Mouse (Mus musculus) ES-E14 (cell line): ENCODE measurements at regions not wholly inside any gene's neighbourhood (a gene's known extent, or its start where the extent isn't known, plus 50 kb on each side); places are given as distances from the start of the nearest gene placed in this dataset.

Experiments used
- DNase-seq: peaks from one replicate; pipeline ENCODE4 v3.0.0-alpha.2; 2013; ENCODE audit warnings: low read depth, low spot score
- H3K27ac ChIP-seq: 2 replicates; pipeline ENCODE4 v1.5.1; 2012; ENCODE audit warnings: low read depth, mild to moderate bottlenecking, low read length, moderate library complexity, mixed read lengths; ENCODE audit not compliant: poor library complexity, insufficient read depth, severe bottlenecking
- H3K36me3 ChIP-seq: 2 replicates; pipeline ENCODE4 v1.6.1; 2012; ENCODE audit warnings: mild to moderate bottlenecking, low read length, moderate library complexity, mixed read lengths; ENCODE audit not compliant: control insufficient read depth, poor library complexity, insufficient read depth, severe bottlenecking
- H3K4me1 ChIP-seq, 2 experiments: fragments of 150-350 bp in 1 of 2; sonication (generic) in 1 of 2; 2 replicates each; pipeline ENCODE4 v1.6.1; 2012; ENCODE audit warnings: low read length in 2 of 2, mild to moderate bottlenecking in 1 of 2, mixed read lengths in 1 of 2; ENCODE audit not compliant: control insufficient read depth in 2 of 2, insufficient read depth in 2 of 2, poor library complexity in 1 of 2
- H3K4me3 ChIP-seq, 2 experiments: fragments of 150-350 bp in 1 of 2; sonication (generic) in 1 of 2; 2 replicates each; pipeline ENCODE4 v1.5.1; 2012; ENCODE audit warnings: low read length in 2 of 2, low read depth in 1 of 2, mild to moderate bottlenecking in 1 of 2, mixed read lengths in 1 of 2; ENCODE audit not compliant: insufficient read depth in 1 of 2, poor library complexity in 1 of 2, severe bottlenecking in 1 of 2
- H3K9ac ChIP-seq: 2 replicates; pipeline ENCODE4 v1.6.1; 2012; ENCODE audit warnings: low read depth, mild to moderate bottlenecking, low read length, mixed read lengths; ENCODE audit not compliant: poor library complexity, insufficient read depth, severe bottlenecking
- H3K9me3 ChIP-seq: fragments of 150-350 bp; sonication (generic); 2 replicates; pipeline ENCODE4 v1.6.1; 2012; ENCODE audit warnings: low read depth, mild to moderate bottlenecking, low read length; ENCODE audit not compliant: control insufficient read depth, insufficient read depth
- CHD2 ChIP-seq: IDR thresholded peaks from 2 replicates; pipeline ENCODE4 v1.6.1; 2014; ENCODE audit warnings: mild to moderate bottlenecking, low read depth, low read length, inconsistent platforms
- HCFC1 ChIP-seq: IDR thresholded peaks from 2 replicates; pipeline ENCODE4 v1.6.1; 2012; ENCODE audit warnings: low read length, inconsistent platforms, borderline replicate concordance; ENCODE audit not compliant: insufficient read depth
- MAFK ChIP-seq: IDR thresholded peaks from 2 replicates; pipeline ENCODE4 v1.6.1; 2014; ENCODE audit warnings: mild to moderate bottlenecking, low read depth, low read length, inconsistent platforms; ENCODE audit not compliant: insufficient read depth
- ZC3H11A ChIP-seq: IDR thresholded peaks from 2 replicates; pipeline ENCODE4 v1.6.1; 2012; ENCODE audit warnings: low read depth, mild to moderate bottlenecking, inconsistent platforms, low read length, borderline replicate concordance
- ZNF384 ChIP-seq: IDR thresholded peaks from 2 replicates; pipeline ENCODE4 v1.6.1; 2012; ENCODE audit warnings: low read depth, low read length, inconsistent platforms
- in situ Hi-C, 2 experiments: fragments of 600-800 bp; cut with MboI; formaldehyde crosslinking; loops; one replicate each; pipeline ENCODE4 v1.15.1; 2025; ENCODE audit warnings: low sequenced_read_pairs in 2 of 2, inconsistent platforms in 1 of 2; ENCODE audit not compliant: unreplicated experiment in 2 of 2

- no peak overlapping the region for H3K9ac ChIP-seq
- peaks cover 0 to 4% of the 10 kb centered on the region in 2 experiments; a peak in 1 of 4 replicates for H3K4me1 ChIP-seq
- in situ Hi-C loops, result no loop called here
- no peaks in the 10 kb centered on the region for H3K9me3 ChIP-seq
- H3K4me3 ChIP-seq, result no peak overlapping the region
- peak; percentile 53; the same call in 1 of the 2 replicates for TF ChIP-seq ZC3H11A
- no peak for TF ChIP-seq HCFC1
- peak; percentile 92 for TF ChIP-seq ZNF384
- peak overlapping the region; percentile 36; the same call in 1 of the 2 replicates for H3K27ac ChIP-seq
- peak; percentile 62 for DNase-seq
- no peaks in the 10 kb centered on the region for H3K36me3 ChIP-seq
These were observed 202.9 kb downstream of the C1d start for GRCm38 (mm10) chr11:17460024-17460919.

DNA sequence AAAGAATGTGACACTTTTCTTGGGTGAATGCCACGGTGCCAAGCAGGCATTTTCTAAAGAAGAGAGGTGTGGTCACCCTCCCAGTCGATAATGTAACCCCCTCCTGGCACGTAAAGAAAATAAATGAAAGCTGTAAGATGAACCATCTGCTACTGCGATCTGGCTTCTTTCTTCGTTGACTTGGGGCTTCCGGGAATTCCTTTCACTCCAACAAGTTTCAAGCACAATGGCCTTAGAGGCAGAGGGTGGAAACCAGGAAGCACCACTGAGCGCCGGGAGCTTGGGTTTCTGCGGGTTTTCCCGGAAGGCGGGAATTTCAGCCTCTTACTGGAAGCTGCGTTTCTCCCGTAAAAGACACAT lies 203.5 kb downstream of the C1d start:
- H3K9ac ChIP-seq, result no peak overlapping the region
- H3K9me3 ChIP-seq, result no peaks in the 10 kb centered on the region
- H3K4me1 ChIP-seq, result peaks cover 0 to 4% of the 10 kb centered on the region in 2 experiments; a peak in 1 of 4 replicates
- H3K36me3 ChIP-seq, result no peaks in the 10 kb centered on the region
- H3K27ac ChIP-seq, result peak overlapping the region; percentile 36; the same call in 1 of the 2 replicates
- in situ Hi-C loops, result no loop called here
- DNase-seq, result peak; percentile 40
- H3K4me3 ChIP-seq, result 0 out of 4 replicates have a peak overlapping the region, but pooled peaks of 1 of the 2 experiments have one; percentile 16
- 0 out of 2 replicates have a peak, but pooled peaks have one; percentile 13 for TF ChIP-seq CHD2
- TF ChIP-seq ZNF384, result no peak; the same call in 1 of the 2 replicates

DNA sequence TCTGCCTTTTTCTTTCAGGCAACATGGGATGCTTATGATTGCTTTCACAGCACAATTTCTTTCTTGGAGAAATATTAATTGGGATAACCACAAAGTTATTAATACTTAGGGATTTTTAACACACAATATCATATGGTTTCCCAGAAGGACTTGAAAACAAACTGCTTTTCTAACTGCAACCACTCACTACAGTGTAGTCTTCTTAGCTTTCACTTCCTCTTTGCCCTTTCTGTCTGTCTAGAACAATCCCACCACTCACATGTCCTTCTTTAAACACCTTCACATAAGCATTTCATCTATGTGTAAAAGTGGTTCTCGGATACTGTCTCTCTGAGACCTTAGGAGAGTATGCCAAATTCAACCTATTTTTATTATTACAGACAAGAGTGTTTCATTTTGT lies 204.3 kb downstream of the C1d start:
- Histone ChIP-seq H3K36me3 (no peaks in the 10 kb centered on the region), H3K9me3 (no peaks in the 10 kb centered on the region), H3K9ac (no peak overlapping the region), H3K4me1 (peaks cover 0 to 4% of the 10 kb centered on the region in 2 experiments; a peak in 1 of 4 replicates), H3K4me3 (no peak overlapping the region), H3K27ac (no peak overlapping the region)
- TF ChIP-seq MAFK (no peak), HCFC1 (no peak), ZC3H11A (no peak), ZNF384 (no peak), CHD2 (no peak)
- in situ Hi-C loops, result no loop called here
- no peak for DNase-seq

GRCm38 (mm10) chr11:17464875-17465274 lies 207.5 kb downstream of the C1d start:
- DNase-seq, result no peak
- Histone ChIP-seq H3K4me1 (peaks cover 0 to 4% of the 10 kb centered on the region in 2 experiments; a peak in 1 of 4 replicates), H3K36me3 (no peaks in the 10 kb centered on the region), H3K4me3 (no peak overlapping the region), H3K9ac (no peak overlapping the region), H3K9me3 (no peaks in the 10 kb centered on the region), H3K27ac (no peak overlapping the region)
- in situ Hi-C loops, result no loop called here
- TF ChIP-seq ZC3H11A (peak; percentile 73), MAFK (no peak), HCFC1 (no peak)
